Mouse (Mus musculus): Measurements from ENCODE around the gene Pafah1b3. TPM values are rescaled to one million over a fixed set of nuclear protein-coding genes. Genes with fewer than 3 reads are reported as not detected.
A peak's percentile ranks its signal among the peaks of the same experiment; 100 is the strongest.
"Not testable (repeated sequence)": the region's sequence is repeated elsewhere in the genome, so short reads cannot be mapped to it uniquely, and the experiment has no call there.

Pafah1b3 gene
- polyA plus RNA-seq, 1 experiment from 2014 or later, result 287 TPM

GRCm38 (mm10) chr7:25267751-25268463 is 29.9 kb downstream of the Pafah1b3 start:
- peaks cover 5% of the 10 kb centered on the region; the same call in 1 of the 2 replicates for H3K4me1 ChIP-seq (ENCODE audit: control insufficient read depth, insufficient read depth, low read length)
- ATAC-seq (replicated peaks; ENCODE audit: insufficient number of reproducible peaks, low FRiP score, low TSS enrichment, low read depth) (peak; percentile 96), DNase-seq (ENCODE audit: low spot score) (peak; percentile 100)
- 0 out of 2 replicates have a peak overlapping the region, but pooled peaks have one; percentile 49 for H3K27ac ChIP-seq (replicated peaks; ENCODE audit: low read depth, low read length)
- H3K4me3 ChIP-seq (ENCODE audit: low read depth, low read length), result peak overlapping the region; percentile 58
- peak overlapping the region; percentile 61 for H3K4me2 ChIP-seq (ENCODE audit: low read depth, low read length)
- peak overlapping the region; percentile 69 for H3K9ac ChIP-seq (replicated peaks; ENCODE audit: low read length)
- no peaks in the 10 kb centered on the region for H3K27me3 ChIP-seq (ENCODE audit: control insufficient read depth, insufficient read depth, low read length)
- H3K36me3 ChIP-seq (replicated peaks; ENCODE audit: control insufficient read depth, insufficient read depth, low read depth, low read length), result peaks cover 4% of the 10 kb centered on the region; the same call in 1 of the 2 replicates
- 0% methylated on average over 33 of the region's 33 CpGs for WGBS
- no peaks in the 10 kb centered on the region for H3K9me3 ChIP-seq (replicated peaks; ENCODE audit: control insufficient read depth, low read length)

- peaks cover 5% of the 10 kb centered on the region; the same call in 1 of the 2 replicates for H3K4me1 ChIP-seq (ENCODE audit: control insufficient read depth, insufficient read depth, low read length)
- peak; percentile 79 for ATAC-seq (replicated peaks; ENCODE audit: insufficient number of reproducible peaks, low FRiP score, low TSS enrichment, low read depth)
- H3K4me3 ChIP-seq (ENCODE audit: low read depth, low read length), result peak within 1 kb of the TSS; percentile 58
- DNase-seq (ENCODE audit: low spot score), result peak; percentile 100
- H3K9me3 ChIP-seq (replicated peaks; ENCODE audit: control insufficient read depth, low read length), result no peaks in the 10 kb centered on the region
- peak within 1 kb of the TSS; percentile 69 for H3K9ac ChIP-seq (replicated peaks; ENCODE audit: low read length)
- H3K27ac ChIP-seq (replicated peaks; ENCODE audit: low read depth, low read length), result 0 out of 2 replicates have a peak within 1 kb of the TSS, but pooled peaks have one; percentile 49
- under 1% methylated on average over 29 of the region's 29 CpGs for WGBS
- H3K4me2 ChIP-seq (ENCODE audit: low read depth, low read length), result peak within 1 kb of the TSS; percentile 61
- no peaks in the 10 kb centered on the region for H3K27me3 ChIP-seq (ENCODE audit: control insufficient read depth, insufficient read depth, low read length)
- peaks cover 4% of the 10 kb centered on the region; the same call in 1 of the 2 replicates for H3K36me3 ChIP-seq (replicated peaks; ENCODE audit: control insufficient read depth, insufficient read depth, low read depth, low read length)
These were observed 30.5 kb downstream of the Pafah1b3 start, which contains the start of gene Cic for GRCm38 (mm10) chr7:25267301-25267750. Gene Cic, plus strand, starts transcription at chr7:25267704.

GRCm38 (mm10) chr7:25266180-25266962 is 31.4 kb downstream of the Pafah1b3 start:
- H3K4me3 ChIP-seq (ENCODE audit: low read depth, low read length), result no peak overlapping the region; the same call in 1 of the 2 replicates

GRCm38 (mm10) chr7:25265743-25266142 is 32.0 kb downstream of the Pafah1b3 start:
- not testable (repeated sequence) for H3K9me3 ChIP-seq (replicated peaks; ENCODE audit: control insufficient read depth, low read length); H3K4me3 ChIP-seq (ENCODE audit: low read depth, low read length); H3K27me3 ChIP-seq (ENCODE audit: control insufficient read depth, insufficient read depth, low read length); ATAC-seq (replicated peaks; ENCODE audit: insufficient number of reproducible peaks, low FRiP score, low TSS enrichment, low read depth); DNase-seq (ENCODE audit: low spot score); H3K27ac ChIP-seq (replicated peaks; ENCODE audit: low read depth, low read length); H3K4me1 ChIP-seq (ENCODE audit: control insufficient read depth, insufficient read depth, low read length); H3K36me3 ChIP-seq (replicated peaks; ENCODE audit: control insufficient read depth, insufficient read depth, low read depth, low read length); H3K4me2 ChIP-seq (ENCODE audit: low read depth, low read length); H3K9ac ChIP-seq (replicated peaks; ENCODE audit: low read length)
- WGBS, result 91% methylated on average over 5 of the region's 5 CpGs

More at GRCm38 (mm10) chr7:25266180-25266962, 31.4 kb downstream of the Pafah1b3 start:
- DNase-seq (ENCODE audit: low spot score) (no peak), ATAC-seq (replicated peaks; ENCODE audit: insufficient number of reproducible peaks, low FRiP score, low TSS enrichment, low read depth) (no peak)
- H3K9me3 ChIP-seq (replicated peaks; ENCODE audit: control insufficient read depth, low read length), result no peaks in the 10 kb centered on the region
- H3K27me3 ChIP-seq (ENCODE audit: control insufficient read depth, insufficient read depth, low read length), result no peaks in the 10 kb centered on the region
- H3K36me3 ChIP-seq (replicated peaks; ENCODE audit: control insufficient read depth, insufficient read depth, low read depth, low read length), result no peaks in the 10 kb centered on the region
- WGBS, result 84% methylated on average over 8 of the region's 8 CpGs
- no peak overlapping the region for H3K27ac ChIP-seq (replicated peaks; ENCODE audit: low read depth, low read length)
- H3K4me1 ChIP-seq (ENCODE audit: control insufficient read depth, insufficient read depth, low read length), result peaks cover 5% of the 10 kb centered on the region; the same call in 1 of the 2 replicates
- no peak overlapping the region for H3K4me2 ChIP-seq (ENCODE audit: low read depth, low read length)
- H3K9ac ChIP-seq (replicated peaks; ENCODE audit: low read length), result no peak overlapping the region

GRCm38 (mm10) chr7:25263968-25264870 is 33.6 kb downstream of the Pafah1b3 start:
- no peak for DNase-seq (ENCODE audit: low spot score)
- no peaks in the 10 kb centered on the region for H3K36me3 ChIP-seq (replicated peaks; ENCODE audit: control insufficient read depth, insufficient read depth, low read depth, low read length)
- H3K9ac ChIP-seq (replicated peaks; ENCODE audit: low read length), result no peak overlapping the region
- H3K27me3 ChIP-seq (ENCODE audit: control insufficient read depth, insufficient read depth, low read length), result no peaks in the 10 kb centered on the region
- ATAC-seq (replicated peaks; ENCODE audit: insufficient number of reproducible peaks, low FRiP score, low TSS enrichment, low read depth), result no peak
- peaks cover 4% of the 10 kb centered on the region; the same call in 1 of the 2 replicates for H3K4me1 ChIP-seq (ENCODE audit: control insufficient read depth, insufficient read depth, low read length)
- 22% methylated on average over 17 of the region's 17 CpGs for WGBS
- no peaks in the 10 kb centered on the region for H3K9me3 ChIP-seq (replicated peaks; ENCODE audit: control insufficient read depth, low read length)
- no peak overlapping the region for H3K27ac ChIP-seq (replicated peaks; ENCODE audit: low read depth, low read length)
- H3K4me3 ChIP-seq (ENCODE audit: low read depth, low read length), result no peak overlapping the region
- H3K4me2 ChIP-seq (ENCODE audit: low read depth, low read length), result no peak overlapping the region

GRCm38 (mm10) chr7:25261896-25262295 is 35.9 kb downstream of the Pafah1b3 start:
- no peaks in the 10 kb centered on the region for H3K36me3 ChIP-seq (replicated peaks; ENCODE audit: control insufficient read depth, insufficient read depth, low read depth, low read length)
- WGBS, result 73% methylated on average over 1 of the region's 1 CpGs
- no peak overlapping the region for H3K4me3 ChIP-seq (ENCODE audit: low read depth, low read length)
- H3K27ac ChIP-seq (replicated peaks; ENCODE audit: low read depth, low read length), result no peak overlapping the region
- ATAC-seq (replicated peaks; ENCODE audit: insufficient number of reproducible peaks, low FRiP score, low TSS enrichment, low read depth) (no peak), DNase-seq (ENCODE audit: low spot score) (no peak)
- H3K9ac ChIP-seq (replicated peaks; ENCODE audit: low read length), result no peak overlapping the region
- no peaks in the 10 kb centered on the region for H3K9me3 ChIP-seq (replicated peaks; ENCODE audit: control insufficient read depth, low read length)
- no peak overlapping the region for H3K4me2 ChIP-seq (ENCODE audit: low read depth, low read length)
- H3K4me1 ChIP-seq (ENCODE audit: control insufficient read depth, insufficient read depth, low read length), result no peaks in the 10 kb centered on the region
- no peaks in the 10 kb centered on the region for H3K27me3 ChIP-seq (ENCODE audit: control insufficient read depth, insufficient read depth, low read length)

- no peak overlapping the region for H3K27ac ChIP-seq (replicated peaks; ENCODE audit: low read depth, low read length)
These were observed 46.0 kb downstream of the Pafah1b3 start for GRCm38 (mm10) chr7:25251822-25252221.

More at GRCm38 (mm10) chr7:25251822-25252221, 46.0 kb downstream of the Pafah1b3 start:
- Histone ChIP-seq H3K9ac (replicated peaks; ENCODE audit: low read length) (peak overlapping the region; percentile 93; the same call in 1 of the 2 replicates), H3K4me3 (ENCODE audit: low read depth, low read length) (peak overlapping the region; percentile 99), H3K4me1 (ENCODE audit: control insufficient read depth, insufficient read depth, low read length) (peaks cover 13% of the 10 kb centered on the region), H3K36me3 (replicated peaks; ENCODE audit: control insufficient read depth, insufficient read depth, low read depth, low read length) (no peaks in the 10 kb centered on the region), H3K9me3 (replicated peaks; ENCODE audit: control insufficient read depth, low read length) (no peaks in the 10 kb centered on the region), H3K4me2 (ENCODE audit: low read depth, low read length) (peak overlapping the region; percentile 95), H3K27me3 (ENCODE audit: control insufficient read depth, insufficient read depth, low read length) (no peaks in the 10 kb centered on the region)
- no peak for DNase-seq (ENCODE audit: low spot score)
- WGBS, result 17% methylated on average over 8 of the region's 8 CpGs
- no peak for ATAC-seq (replicated peaks; ENCODE audit: insufficient number of reproducible peaks, low FRiP score, low TSS enrichment, low read depth)

All from embryonic facial prominence, embryonic 11.5 days (tissue).